Mouse (Mus musculus) megakaryocyte-erythroid progenitor cell, adult 5-6 weeks (primary cell): ENCODE results near the gene Sntg2. TPM values are rescaled to one million over a fixed set of nuclear protein-coding genes. Genes with fewer than 3 reads are reported as not detected.
A peak's percentile ranks its signal among the peaks of the same experiment; 100 is the strongest.

Experiments used
- ATAC-seq: replicated peaks from 2 replicates; pipeline ENCODE4 v1.8.0; 2016; ENCODE audit warnings: mild to moderate bottlenecking, inconsistent platforms; ENCODE audit not compliant: severe bottlenecking, poor library complexity, low FRiP score, low TSS enrichment
- total RNA-seq, 2 experiments: library from RNA; stranded (forward) in 1 of 2; stranded (reverse) in 1 of 2; fragments of 200-1000, 215-1000 nt in 1 of 2; fragments of >200 nt in 1 of 2; fragmentation: Nextera tagmentation in 1 of 2; gene quantifications; 2 replicates each; pipeline ENCODE4 v1.2.3; 2014 to 2017

Gene Sntg2
- total RNA-seq, 2 experiments from 2014 or later = not detected

DNA sequence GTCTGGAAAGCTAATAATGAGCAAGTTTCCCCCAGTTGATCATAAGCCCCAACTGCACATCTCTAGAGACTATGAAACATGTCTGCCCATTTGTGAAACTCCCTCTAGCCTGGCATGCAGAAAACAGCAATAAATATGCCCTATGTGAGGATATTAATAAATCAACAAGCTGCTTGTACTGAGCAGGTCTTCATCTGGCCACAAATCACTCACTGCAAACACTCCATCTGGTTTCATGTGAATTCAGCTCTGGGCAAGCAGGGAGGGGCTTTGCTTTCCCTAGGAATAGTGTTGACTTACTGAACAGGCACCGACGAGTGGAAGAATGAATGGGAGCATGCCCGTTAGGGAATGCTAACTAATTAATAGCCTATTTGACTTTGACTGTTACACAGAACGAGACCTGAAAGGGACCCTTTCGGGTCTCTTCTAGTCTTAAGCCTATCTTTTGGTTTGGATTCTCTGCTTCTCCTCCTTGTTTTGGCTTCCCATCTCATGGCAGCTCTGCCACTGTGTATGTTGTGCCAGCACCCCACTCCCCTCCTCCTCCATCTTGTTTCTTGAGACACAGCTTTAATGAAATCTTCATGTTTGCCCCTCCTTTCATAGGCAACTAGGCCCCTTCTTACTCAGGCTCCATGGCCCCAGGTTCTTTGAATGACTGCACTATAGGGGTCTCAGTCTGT is 86.1 kb downstream of the Sntg2 start:
- ATAC-seq = no peak

DNA sequence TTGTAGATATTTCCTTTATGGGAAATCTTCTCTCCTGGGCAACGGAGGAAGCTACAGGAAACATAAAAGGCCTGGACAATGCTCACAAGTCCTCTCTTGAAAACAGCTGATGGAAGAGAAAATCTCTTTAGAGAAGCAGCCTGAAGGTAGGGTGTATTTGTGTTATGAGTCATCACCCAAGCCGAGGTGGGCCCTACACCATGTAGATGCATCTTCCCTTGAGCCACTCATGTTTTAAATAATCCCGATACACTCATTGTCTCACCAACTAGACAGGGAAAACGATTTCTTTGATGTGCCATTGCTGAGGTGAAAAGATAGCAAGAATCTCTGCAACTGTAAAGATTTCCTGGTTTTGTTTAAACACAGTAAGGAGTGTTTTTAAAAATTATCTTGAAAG is 89.4 kb downstream of the Sntg2 start:
- ATAC-seq = no peak

GRCm38 (mm10) chr12:30272242-30272985 is 100.8 kb downstream of the Sntg2 start:
- ATAC-seq = no peak

DNA sequence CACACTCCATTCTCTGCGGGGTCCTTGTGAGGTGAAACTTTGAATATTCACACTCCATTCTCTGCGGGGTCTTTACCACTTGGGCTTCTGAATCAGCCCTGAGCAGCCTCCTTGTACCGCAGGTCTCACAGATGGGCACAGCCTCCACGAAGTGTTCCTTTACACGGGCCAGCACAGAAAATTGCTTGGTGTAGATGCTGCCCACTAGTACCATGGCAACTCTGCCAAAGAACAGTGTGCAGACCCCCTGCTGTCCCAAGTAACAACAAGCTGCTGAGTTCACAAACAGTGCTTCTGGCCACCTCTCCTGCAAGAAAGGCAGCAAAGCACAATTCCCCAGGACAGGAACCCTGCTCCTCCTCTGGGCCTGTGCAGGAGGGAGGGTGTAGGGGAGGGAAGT is 109.0 kb downstream of the Sntg2 start:
- no peak for ATAC-seq

DNA sequence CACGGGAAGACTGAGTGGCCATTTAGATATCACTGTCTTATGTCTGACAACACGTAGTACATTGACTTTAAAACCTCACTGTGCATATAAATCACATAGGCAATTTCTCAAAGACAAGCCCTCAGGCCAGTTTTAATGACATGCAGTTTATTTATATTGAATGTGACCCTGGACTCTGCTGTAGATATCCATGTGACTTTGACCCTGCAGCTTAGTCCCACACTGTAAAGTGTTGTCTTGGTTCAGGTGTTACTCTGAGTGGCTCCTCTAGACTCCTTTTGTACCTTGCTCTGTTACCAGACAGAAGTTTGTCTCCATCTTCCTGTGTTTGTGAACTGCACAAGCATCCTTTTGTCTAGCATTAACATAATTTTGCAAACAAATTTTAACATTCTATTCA is 112.0 kb downstream of the Sntg2 start:
- ATAC-seq = no peak

DNA sequence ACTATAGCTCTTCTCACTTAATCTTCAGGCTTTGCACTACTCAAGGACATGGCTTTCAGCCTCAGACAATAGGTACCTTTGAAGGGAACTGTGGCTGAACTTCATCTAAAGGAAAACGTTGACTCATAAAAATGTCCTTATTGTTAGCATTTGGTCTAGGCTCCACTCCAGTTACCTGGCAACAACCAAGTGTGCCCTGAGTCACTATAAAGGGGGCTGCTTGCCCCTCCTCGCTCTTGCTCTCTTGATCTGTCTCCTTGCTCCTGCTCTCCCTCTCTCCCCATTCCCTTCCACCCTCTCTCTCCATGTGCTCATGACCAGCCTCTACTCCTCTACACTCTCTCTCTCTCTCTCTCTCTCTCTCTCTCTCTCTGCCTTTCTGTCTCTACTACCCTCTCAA is 114.5 kb downstream of the Sntg2 start:
- no peak for ATAC-seq

GRCm38 (mm10) chr12:30257664-30258063 is 115.5 kb downstream of the Sntg2 start:
- no peak for ATAC-seq

DNA sequence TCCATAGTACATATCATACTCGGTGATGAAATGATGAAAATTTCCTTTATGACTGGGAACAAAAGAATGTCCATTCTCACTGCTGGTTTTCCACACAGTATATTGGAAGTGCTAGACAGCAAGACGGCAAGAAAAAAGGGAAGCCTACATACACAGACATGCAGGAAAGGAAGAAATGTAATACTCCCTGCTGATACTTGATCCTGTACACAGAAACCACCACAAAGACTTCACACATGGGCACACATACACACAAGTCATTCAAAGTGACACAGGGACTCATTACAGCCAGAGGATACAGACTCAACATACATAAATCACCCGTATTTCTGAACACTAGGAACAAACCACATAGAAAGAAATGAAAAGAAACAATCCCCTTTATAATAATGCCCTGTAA is 117.0 kb downstream of the Sntg2 start:
- ATAC-seq = no peak

DNA sequence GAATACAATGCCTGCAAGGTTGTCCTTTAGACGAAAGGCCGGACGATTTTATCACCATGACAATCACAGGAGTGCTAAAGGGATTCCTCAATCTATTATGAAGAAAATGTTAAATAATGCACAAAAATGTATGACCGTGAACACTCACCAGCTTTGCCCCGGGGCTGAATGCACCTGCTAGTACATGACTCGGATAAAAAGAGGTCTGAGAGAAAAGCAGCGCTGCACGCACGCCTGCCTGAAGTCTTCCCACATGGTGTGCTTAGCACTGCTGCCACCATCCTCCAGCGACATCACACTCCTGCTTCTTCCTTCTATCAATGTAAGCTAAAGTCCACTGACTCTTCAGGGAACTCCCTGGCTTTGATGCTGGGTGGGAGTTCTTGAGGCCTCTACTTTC is 118.6 kb downstream of the Sntg2 start:
- no peak for ATAC-seq

- ATAC-seq = no peak
Observed at GRCm38 (mm10) chr12:30252381-30252780, 120.8 kb downstream of the Sntg2 start.

DNA sequence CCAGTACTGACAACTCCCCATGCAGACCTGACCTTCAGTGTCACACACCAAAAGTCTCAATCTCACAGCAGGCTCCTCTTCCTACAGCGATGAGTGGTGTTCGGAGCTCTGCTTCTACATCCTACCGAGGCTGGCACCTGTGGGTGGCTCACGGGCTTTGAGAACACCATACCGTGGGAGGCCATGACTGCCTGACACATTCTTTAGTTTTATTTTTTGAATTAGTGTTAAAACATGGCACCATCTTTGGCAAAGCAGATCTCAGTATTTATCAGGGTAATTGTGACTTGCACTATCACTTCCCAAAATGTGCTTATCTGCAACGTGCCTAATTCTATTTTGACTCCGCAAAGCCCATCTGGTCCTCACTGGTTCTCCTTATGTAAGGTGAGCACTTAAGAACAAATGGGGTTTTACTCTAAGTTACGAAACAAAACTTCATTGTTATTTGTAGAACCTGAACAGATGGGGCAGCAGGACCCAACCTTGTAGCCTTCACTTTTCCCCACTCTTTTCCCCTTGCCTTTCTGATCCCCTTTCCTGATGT is 121.8 kb downstream of the Sntg2 start:
- no peak for ATAC-seq

DNA sequence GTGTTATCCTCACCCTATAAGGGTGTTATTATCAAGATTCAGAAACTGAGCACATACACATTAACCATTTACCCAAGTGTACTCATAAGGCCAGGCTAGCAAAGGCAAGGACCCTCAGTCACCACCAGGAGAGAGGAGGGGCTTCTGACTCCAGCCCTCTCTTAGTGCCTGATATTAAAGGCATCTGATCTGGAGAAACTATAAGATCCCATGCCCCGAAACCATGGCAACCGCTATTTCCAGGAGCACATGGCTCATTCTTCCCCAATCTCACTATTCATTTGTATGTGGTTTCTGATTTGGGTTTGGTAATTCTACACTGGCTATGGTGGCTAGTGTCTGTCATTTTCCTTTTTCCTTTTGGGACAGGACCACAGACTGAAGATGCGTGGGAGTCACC is 124.1 kb downstream of the Sntg2 start:
- no peak for ATAC-seq

- no peak for ATAC-seq
Observed at GRCm38 (mm10) chr12:30246286-30246945, 126.8 kb downstream of the Sntg2 start.

DNA sequence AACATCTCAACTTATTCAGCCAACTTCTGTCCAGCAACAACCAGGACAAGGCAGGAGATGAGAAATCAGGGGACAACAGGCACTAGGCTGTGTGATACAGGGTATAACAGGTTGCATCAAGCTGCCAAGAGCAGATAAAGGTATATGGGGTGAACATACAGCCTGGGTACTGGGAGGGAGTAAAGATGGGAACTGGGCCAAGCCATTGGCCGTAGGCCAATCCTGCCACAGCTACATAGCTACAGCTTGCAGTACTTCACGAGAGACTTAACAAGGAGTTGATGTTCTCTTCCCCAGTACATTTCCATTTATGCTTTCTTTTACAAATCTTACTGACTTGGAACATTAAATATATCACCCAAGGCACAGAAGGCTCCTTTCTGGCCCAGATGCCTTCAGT is 129.0 kb downstream of the Sntg2 start:
- ATAC-seq = peak; percentile 52; the same call in 1 of the 2 replicates

DNA sequence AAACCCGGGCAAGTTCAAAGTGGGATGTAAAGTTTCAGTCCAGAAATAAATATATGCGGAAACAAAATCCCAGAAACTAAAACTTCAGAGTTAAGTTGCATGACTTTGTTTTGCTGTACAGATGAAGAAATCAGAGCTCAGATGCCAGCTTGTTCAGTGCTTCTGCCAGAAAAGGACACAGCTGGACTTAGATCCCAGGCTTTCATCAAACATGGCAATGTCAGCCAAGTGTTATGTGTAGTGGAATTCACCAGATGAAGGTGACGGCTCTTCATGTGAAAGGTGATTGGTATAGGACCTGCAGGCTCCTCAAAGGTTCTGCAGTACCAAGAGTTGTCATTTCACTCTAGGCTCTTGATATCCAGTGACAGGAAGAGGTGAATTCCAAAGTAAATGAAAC is 132.3 kb downstream of the Sntg2 start:
- ATAC-seq = no peak

GRCm38 (mm10) chr12:30234940-30235339 is 138.2 kb downstream of the Sntg2 start:
- no peak for ATAC-seq

- no peak for ATAC-seq
Observed at GRCm38 (mm10) chr12:30228004-30228403, 145.2 kb downstream of the Sntg2 start.

DNA sequence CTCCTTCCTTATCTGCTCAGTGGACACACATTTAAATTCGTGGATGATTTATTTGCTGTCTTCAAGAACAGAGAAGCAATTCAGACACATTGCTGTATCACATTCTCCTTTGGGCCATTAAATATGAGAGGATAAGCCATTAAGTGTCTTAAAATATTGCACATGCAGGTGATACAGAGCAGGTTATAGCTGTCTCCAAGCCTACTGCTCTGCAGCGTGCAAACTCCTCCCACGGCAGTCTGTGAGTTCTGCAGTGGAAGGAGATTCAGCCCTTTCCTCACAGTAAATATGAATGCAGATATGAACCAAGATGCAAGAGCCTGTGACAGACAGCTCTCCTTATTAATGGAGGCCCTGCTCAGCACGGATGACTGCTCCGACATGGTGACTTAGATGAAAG is 146.9 kb downstream of the Sntg2 start:
- no peak for ATAC-seq

GRCm38 (mm10) chr12:30216762-30217441 is 156.3 kb downstream of the Sntg2 start:
- ATAC-seq = no peak

DNA sequence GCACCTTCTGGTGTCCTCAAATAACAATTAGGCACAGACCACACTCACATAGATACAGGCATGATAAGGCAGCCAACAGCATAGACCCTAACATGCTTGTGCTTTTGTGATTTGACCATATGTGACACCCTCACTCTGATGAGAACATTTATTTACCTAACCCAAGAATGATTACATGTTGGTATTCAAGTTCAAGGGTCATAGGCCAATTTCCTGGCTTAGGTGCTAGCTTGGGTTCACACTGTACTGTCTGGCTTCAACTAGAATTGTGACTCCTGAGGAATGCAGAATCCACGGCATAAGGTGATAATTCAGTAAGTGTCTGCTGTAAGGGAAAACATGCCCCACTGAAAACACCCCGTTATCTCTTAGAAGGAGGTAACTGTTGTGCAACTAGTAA is 158.4 kb downstream of the Sntg2 start:
- no peak for ATAC-seq
